Mouse (Mus musculus) embryonic fibroblast, embryonic 13.5 days (primary cell): ENCODE measurements around the gene Hectd2.

Source experiments
- CTCF ChIP-seq: IDR thresholded peaks from 2 replicates; pipeline ENCODE4 v1.5.1; 2011; ENCODE audit warnings: mild to moderate bottlenecking, control low read depth, low read length, moderate library complexity, borderline replicate concordance; ENCODE audit not compliant: insufficient read depth
- POLR2A ChIP-seq: IDR thresholded peaks from 2 replicates; pipeline ENCODE4 v1.6.1; 2011; ENCODE audit warnings: low read depth, mild to moderate bottlenecking, control low read depth, low read length, moderate library complexity

GRCm38 (mm10) chr19:36630361-36630760 is 75.9 kb downstream of the Hectd2 start:
- no peak for TF ChIP-seq CTCF
- TF ChIP-seq POLR2A, result no peak
